Mouse (Mus musculus): Measurements from ENCODE around the gene Capza2. TPM values are rescaled to one million over a fixed set of nuclear protein-coding genes. Genes with fewer than 3 reads are reported as not detected.
A peak's percentile ranks its signal among the peaks of the same experiment; 100 is the strongest.

Capza2 gene
- total and polyA plus RNA-seq, 3 experiments, result 67.8 to 251 (median 84.7) TPM

GRCm38 (mm10) chr6:17589049-17589952 is 46.7 kb upstream of the Capza2 start:
- no peak overlapping the region for H3K4me3 ChIP-seq (ENCODE audit: control insufficient read depth in 1 of 2, insufficient read depth in 1 of 2, low read depth in 2 of 2, low read length in 2 of 2)
- peak; percentile 79 for DNase-seq (ENCODE audit: low read depth, low spot score)

GRCm38 (mm10) chr6:17589953-17590627 is 45.9 kb upstream of the Capza2 start:
- Histone ChIP-seq H3K79me2 (ENCODE audit: control insufficient read depth, insufficient read depth, low read length, poor library complexity) (no peaks in the 10 kb centered on the region), H3K9ac (ENCODE audit: control insufficient read depth, low read depth, low read length, poor library complexity, severe bottlenecking) (no peak overlapping the region), H3K4me1 (ENCODE audit: control insufficient read depth in 1 of 2, insufficient read depth in 2 of 2, low read length in 2 of 2) (no peaks in the 10 kb centered on the region; a peak in 1 of 4 replicates), H3K27me3 (ENCODE audit: control insufficient read depth in 1 of 2, insufficient read depth in 2 of 2, low read length in 2 of 2) (peaks cover 3 to 11% of the 10 kb centered on the region in 2 experiments), H3K9me3 (replicated peaks; ENCODE audit: insufficient read depth, low read length) (no peaks in the 10 kb centered on the region), H3K27ac (ENCODE audit: control insufficient read depth, low read depth, low read length) (no peak overlapping the region), H3K4me3 (ENCODE audit: control insufficient read depth in 1 of 2, insufficient read depth in 1 of 2, low read depth in 2 of 2, low read length in 2 of 2) (no peak overlapping the region), H3K36me3 (ENCODE audit: control insufficient read depth in 1 of 2, insufficient read depth in 2 of 2, low read length in 2 of 2) (no peaks in the 10 kb centered on the region)
- DNase-seq (ENCODE audit: low read depth, low spot score), result peak; percentile 6
- TF ChIP-seq EP300 (IDR thresholded peaks at IDR 0.05; ENCODE audit: low read depth in 1 of 2, low read length in 2 of 2), result no peak
- TF ChIP-seq TCF12 (IDR thresholded peaks at IDR 0.05; ENCODE audit: low read depth, low read length), result no peak
- TF ChIP-seq ZC3H11A (IDR thresholded peaks at IDR 0.05; ENCODE audit: low read depth, low read length), result no peak
- TF ChIP-seq CHD1 (IDR thresholded peaks at IDR 0.05; ENCODE audit: low read depth, low read length), result no peak
- no peak for TF ChIP-seq ZKSCAN1 (IDR thresholded peaks at IDR 0.05; ENCODE audit: low read depth, low read length)
- no peak for TF ChIP-seq MYC (IDR thresholded peaks at IDR 0.05; ENCODE audit: low read depth, low read length)
- TF ChIP-seq RCOR1 (IDR thresholded peaks at IDR 0.05; ENCODE audit: low read depth, low read length), result no peak
- TF ChIP-seq ETS1 (IDR thresholded peaks at IDR 0.05; ENCODE audit: low read depth, low read length), result no peak
- no peak for TF ChIP-seq POLR2A (IDR thresholded peaks at IDR 0.05; ENCODE audit: control insufficient read depth in 1 of 2, insufficient read depth in 1 of 2, low read depth in 1 of 2, low read length in 2 of 2, poor library complexity in 1 of 2)
- TF ChIP-seq SIN3A (IDR thresholded peaks at IDR 0.05; ENCODE audit: low read length), result no peak
- no peak for TF ChIP-seq MAFK (IDR thresholded peaks at IDR 0.05; ENCODE audit: borderline replicate concordance, low read depth, low read length)
- no peak for TF ChIP-seq NELFE (IDR thresholded peaks at IDR 0.05; ENCODE audit: low read depth, low read length)
- TF ChIP-seq POLR2AphosphoS2 (IDR thresholded peaks at IDR 0.05; ENCODE audit: low read length), result no peak
- TF ChIP-seq RAD21 (IDR thresholded peaks at IDR 0.05; ENCODE audit: low read depth, low read length), result no peak
- TF ChIP-seq NRF1 (IDR thresholded peaks at IDR 0.05; ENCODE audit: insufficient read depth, low read depth, low read length, poor library complexity, severe bottlenecking), result no peak
- TF ChIP-seq KAT2A (conservative IDR thresholded peaks at IDR 0.05; ENCODE audit: low read depth, low read length), result no peak
- TF ChIP-seq MXI1 (IDR thresholded peaks at IDR 0.05; ENCODE audit: low read depth, low read length), result no peak

More at GRCm38 (mm10) chr6:17589049-17589952, 46.7 kb upstream of the Capza2 start:
- H3K79me2 ChIP-seq (ENCODE audit: control insufficient read depth, insufficient read depth, low read length, poor library complexity), result no peaks in the 10 kb centered on the region
- H3K9ac ChIP-seq (ENCODE audit: control insufficient read depth, low read depth, low read length, poor library complexity, severe bottlenecking), result no peak overlapping the region
- H3K4me1 ChIP-seq (ENCODE audit: control insufficient read depth in 1 of 2, insufficient read depth in 2 of 2, low read length in 2 of 2), result no peaks in the 10 kb centered on the region; a peak in 1 of 4 replicates
- no peaks in the 10 kb centered on the region for H3K36me3 ChIP-seq (ENCODE audit: control insufficient read depth in 1 of 2, insufficient read depth in 2 of 2, low read length in 2 of 2)
- no peaks in the 10 kb centered on the region for H3K9me3 ChIP-seq (replicated peaks; ENCODE audit: insufficient read depth, low read length)
- peak; percentile 88 to 94 (median 92) for TF ChIP-seq CTCF (IDR thresholded peaks at IDR 0.05 in 2 of 3, conservative IDR thresholded peaks at IDR 0.05 in 1 of 3; ENCODE audit: control insufficient read depth in 1 of 3, insufficient read depth in 1 of 3, low read depth in 2 of 3, low read length in 3 of 3, poor library complexity in 1 of 3, severe bottlenecking in 1 of 3)
- TF ChIP-seq RAD21 (IDR thresholded peaks at IDR 0.05; ENCODE audit: low read depth, low read length), result peak; percentile 93
- no peak for TF ChIP-seq SIN3A (IDR thresholded peaks at IDR 0.05; ENCODE audit: low read length)
- peak; percentile 86 for TF ChIP-seq SMC3 (IDR thresholded peaks at IDR 0.05; ENCODE audit: low read depth, low read length)
- peak; percentile 76 for TF ChIP-seq ZC3H11A (IDR thresholded peaks at IDR 0.05; ENCODE audit: low read depth, low read length)
- H3K27ac ChIP-seq (ENCODE audit: control insufficient read depth, low read depth, low read length), result no peak overlapping the region
- peaks cover 3 to 11% of the 10 kb centered on the region in 2 experiments for H3K27me3 ChIP-seq (ENCODE audit: control insufficient read depth in 1 of 2, insufficient read depth in 2 of 2, low read length in 2 of 2)
